Mouse (Mus musculus) small intestine, adult 2 months (tissue): ENCODE measurements at regions not wholly inside any gene's neighbourhood (a gene's known extent, or its start where the extent isn't known, plus 50 kb on each side); places are given as distances from the start of the nearest gene placed in this dataset.

Experiments used
- CTCF ChIP-seq: fragments of 200-500 bp; IDR thresholded peaks from 2 replicates; pipeline ENCODE4 v1.5.1; 2012; ENCODE audit warnings: low read depth, mild to moderate bottlenecking, control low read depth, inconsistent platforms, low read length, moderate library complexity, mixed read lengths; ENCODE audit not compliant: insufficient replicate concordance, insufficient read length; ENCODE audit errors: extremely low read depth
- POLR2A ChIP-seq: fragments of 200-500 bp; IDR thresholded peaks from 2 replicates; pipeline ENCODE4 v1.6.1; 2012; ENCODE audit warnings: low read depth, mild to moderate bottlenecking, control low read depth, inconsistent platforms, low read length, moderate library complexity

- no peak for TF ChIP-seq POLR2A
- no peak for TF ChIP-seq CTCF
Measured at GRCm38 (mm10) chr7:36308726-36309125, 389.2 kb upstream of the Tshz3 start.
